23 mouse cellular contexts compared by ENCODE assay signal in the genomic region with DNA sequence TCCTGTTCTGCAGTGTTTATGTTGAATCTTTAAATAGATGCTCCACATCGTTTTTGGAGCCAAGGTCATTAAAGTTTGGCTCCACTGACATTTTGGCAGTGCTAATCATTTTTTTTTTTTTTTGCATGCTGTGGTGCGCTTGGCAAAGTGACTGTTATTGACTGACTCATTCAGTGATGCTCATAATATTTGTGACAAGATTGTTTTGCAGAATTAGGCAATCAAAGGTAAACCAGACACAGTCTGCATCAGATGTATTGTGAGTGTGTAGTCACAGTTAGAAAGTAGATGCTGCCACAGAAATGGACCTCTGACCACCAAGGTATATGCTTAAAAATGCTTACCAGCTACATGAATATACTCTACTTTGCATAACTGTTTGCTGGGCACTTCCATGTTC. TPM values are rescaled to one million over a fixed set of nuclear protein-coding genes. Genes with fewer than 3 reads are reported as not detected.
"Had no signal": no experiment of that assay in that cellular context is flagged by ENCODE, and none has a peak within 500 bp of the region (broad histone marks: within the 10 kb centered on the region; RNA-seq: fewer than 3 reads in every experiment).

No protein-coding gene starts in this region.

- H3K27ac ChIP-seq: gastrocnemius, adult 2 months; heart, embryonic 10.5 days; hindbrain, embryonic 10.5 days; hindbrain, embryonic 12.5 days; hindbrain, embryonic 14.5 days; layer of hippocampus, adult 2 months; limb, embryonic 13.5 days; limb, embryonic 15.5 days; liver, embryonic 12.5 days; liver, embryonic 14.5 days had no signal

- H3K4me2 ChIP-seq: heart, embryonic 12.5 days; hindbrain, embryonic 12.5 days; hindbrain, embryonic 14.5 days; limb, embryonic 13.5 days; limb, embryonic 15.5 days; liver, embryonic 12.5 days had no signal

- H3K36me3 ChIP-seq: heart, embryonic 10.5 days; heart, embryonic 12.5 days; hindbrain, embryonic 10.5 days; hindbrain, embryonic 12.5 days; limb, embryonic 13.5 days; limb, embryonic 15.5 days; liver, embryonic 12.5 days had no signal

- DNase-seq: gastrocnemius, adult 2 months; gastrocnemius, postnatal 10 days; gastrocnemius, postnatal 25 days; heart, adult 18-20 months; heart, postnatal 10 days; heart, postnatal 4 days; kidney, adult 11 months; kidney, adult 2 months; kidney, postnatal 10 days; kidney, postnatal 25 days; kidney, postnatal 4 days; left cerebral cortex, postnatal 4 days had no signal

- H3K4me3 ChIP-seq: gastrocnemius, adult 2 months; heart, embryonic 10.5 days; heart, embryonic 12.5 days; hindbrain, embryonic 10.5 days; hindbrain, embryonic 12.5 days; layer of hippocampus, adult 2 months; limb, embryonic 13.5 days; limb, embryonic 15.5 days; liver, embryonic 12.5 days had no signal

- H3K27me3 ChIP-seq: heart, embryonic 12.5 days; hindbrain, embryonic 12.5 days; limb, embryonic 13.5 days; limb, embryonic 15.5 days; liver, embryonic 12.5 days had no signal

RNA-seq across cellular contexts. Expression of a gene that starts 21.9 kb away (rescaled TPM):
- total RNA-seq: granulocyte monocyte progenitor cell, adult 5-6 weeks had no signal
